Mouse (Mus musculus) gastrocnemius, postnatal 10 days (tissue): ENCODE data around the gene Lsamp. TPM values are rescaled to one million over a fixed set of nuclear protein-coding genes. Genes with fewer than 3 reads are reported as not detected.
"Not testable (repeated sequence)": the region's sequence is repeated elsewhere in the genome, so short reads cannot be mapped to it uniquely, and the experiment has no call there.

Experiments used
- DNase-seq: peaks from one replicate; pipeline ENCODE4 v3.0.0; 2021; ENCODE audit warnings: mixed read lengths
- total RNA-seq, 2 experiments: library from RNA; stranded (reverse); gene quantifications; 2 replicates each; pipeline ENCODE4 v1.2.3; 2021

Lsamp gene
- total RNA-seq, 2 experiments from 2014 or later = 1.6 to 2.6 TPM

DNA sequence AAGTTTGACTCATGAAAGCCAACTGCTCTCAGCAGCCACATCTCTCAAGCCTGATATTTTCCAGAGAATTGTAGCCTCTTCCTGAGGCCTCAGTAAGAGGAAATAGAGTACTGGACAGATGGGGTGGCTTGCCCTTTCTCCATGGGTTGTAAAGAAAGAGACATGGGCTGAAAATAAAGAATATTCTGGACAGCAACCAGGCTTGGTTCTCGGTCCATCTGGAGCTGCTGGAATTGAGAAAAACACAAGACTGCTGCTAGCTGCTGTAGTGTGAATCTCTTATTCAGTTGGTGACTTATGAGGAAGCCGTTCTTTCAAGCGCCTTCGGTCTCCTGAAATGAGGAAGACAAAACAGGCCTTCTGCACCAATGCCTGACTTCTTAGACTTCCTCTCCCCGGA, 1954.1 kb downstream of the Lsamp start:
- DNase-seq = no peak

DNA sequence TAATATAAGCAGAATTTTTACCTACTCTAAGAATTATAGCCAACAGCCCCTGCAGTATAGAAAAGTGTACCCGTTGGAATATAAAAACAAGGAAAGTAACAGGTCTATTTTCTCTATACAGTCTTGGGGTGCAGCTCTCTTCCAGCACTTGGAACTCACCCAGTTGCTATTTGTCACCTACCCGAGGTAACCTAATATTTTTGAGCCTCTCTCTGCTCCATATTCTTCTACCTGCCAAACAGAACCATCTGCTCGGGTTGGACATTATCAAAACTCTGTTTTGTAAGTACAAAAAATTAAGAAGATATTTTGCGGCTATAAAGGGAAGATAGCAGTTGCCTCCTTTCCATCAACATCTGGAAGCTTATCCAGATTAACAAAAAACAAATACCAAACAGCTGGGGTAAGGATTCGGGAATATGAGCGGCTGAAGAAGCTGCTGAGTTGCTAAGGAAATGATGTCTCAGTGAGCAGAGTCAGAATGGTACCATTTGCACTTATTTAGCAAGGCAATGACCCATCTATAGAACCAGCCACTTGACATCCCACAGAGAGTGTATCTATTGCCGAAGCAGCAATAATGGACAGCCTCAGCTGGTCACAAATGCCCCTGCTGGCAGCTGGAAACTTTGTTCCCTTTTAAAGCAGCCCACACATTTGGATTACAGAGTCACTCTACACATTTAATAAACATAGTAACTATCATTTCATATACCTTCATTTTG, 1957.6 kb downstream of the Lsamp start:
- DNase-seq = no peak

DNA sequence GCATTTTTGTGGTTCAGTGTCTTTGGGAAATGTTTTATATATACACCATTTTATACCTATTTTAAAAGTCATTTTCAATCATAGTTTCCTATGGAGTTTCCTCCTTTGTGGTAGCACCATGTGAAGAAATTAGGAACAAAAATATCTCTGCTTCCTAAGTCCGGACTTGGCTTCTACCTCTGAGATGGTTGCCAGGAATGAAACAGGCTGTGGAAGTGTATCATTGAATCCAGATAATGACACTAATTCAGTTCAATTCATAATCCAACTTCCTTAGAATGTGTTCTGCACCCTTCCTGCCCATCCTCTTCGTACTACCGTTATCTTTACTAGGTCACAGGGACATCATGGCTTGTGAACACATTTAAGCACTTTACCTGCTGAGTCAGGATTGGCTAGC, 1973.7 kb downstream of the Lsamp start:
- no peak for DNase-seq

DNA sequence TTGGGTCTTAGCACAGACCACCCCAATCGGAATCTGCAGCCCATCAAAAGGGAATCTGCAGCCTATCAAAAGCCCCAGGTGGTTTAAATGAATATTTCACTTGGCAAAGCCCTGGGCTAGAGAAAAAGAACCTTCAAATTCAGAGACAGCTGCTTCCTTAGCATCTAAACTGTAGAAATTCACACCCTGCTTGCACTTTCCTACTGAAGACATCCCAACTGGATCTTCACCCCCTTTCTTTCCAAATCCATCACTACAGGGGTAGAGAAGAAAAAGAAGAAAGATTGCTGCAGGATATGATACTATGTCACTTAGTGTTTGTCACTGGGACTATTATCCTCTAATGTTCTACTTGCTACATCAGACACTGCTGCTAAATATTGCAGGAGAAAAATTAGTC, 1981.5 kb downstream of the Lsamp start:
- no peak for DNase-seq

DNA sequence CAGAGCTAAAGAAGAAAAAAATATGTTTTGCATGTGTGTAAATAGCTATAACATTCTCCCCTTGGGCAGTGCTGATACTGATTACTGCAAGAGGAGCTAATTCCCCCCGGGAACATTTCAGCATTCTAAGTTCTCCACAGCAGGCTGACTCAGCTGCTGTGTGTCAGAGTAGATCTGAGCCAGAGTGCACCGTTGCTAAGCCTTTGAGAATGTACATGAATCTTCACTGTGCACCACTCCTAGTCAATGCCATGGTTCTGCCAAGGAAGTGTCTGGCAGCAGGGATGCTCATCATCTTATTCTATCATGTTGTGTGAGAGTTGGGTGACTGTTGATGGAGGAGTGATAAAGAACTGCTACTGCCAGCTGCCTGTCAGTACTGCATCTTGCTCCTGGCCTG, 1985.1 kb downstream of the Lsamp start:
- DNase-seq = no peak

DNA sequence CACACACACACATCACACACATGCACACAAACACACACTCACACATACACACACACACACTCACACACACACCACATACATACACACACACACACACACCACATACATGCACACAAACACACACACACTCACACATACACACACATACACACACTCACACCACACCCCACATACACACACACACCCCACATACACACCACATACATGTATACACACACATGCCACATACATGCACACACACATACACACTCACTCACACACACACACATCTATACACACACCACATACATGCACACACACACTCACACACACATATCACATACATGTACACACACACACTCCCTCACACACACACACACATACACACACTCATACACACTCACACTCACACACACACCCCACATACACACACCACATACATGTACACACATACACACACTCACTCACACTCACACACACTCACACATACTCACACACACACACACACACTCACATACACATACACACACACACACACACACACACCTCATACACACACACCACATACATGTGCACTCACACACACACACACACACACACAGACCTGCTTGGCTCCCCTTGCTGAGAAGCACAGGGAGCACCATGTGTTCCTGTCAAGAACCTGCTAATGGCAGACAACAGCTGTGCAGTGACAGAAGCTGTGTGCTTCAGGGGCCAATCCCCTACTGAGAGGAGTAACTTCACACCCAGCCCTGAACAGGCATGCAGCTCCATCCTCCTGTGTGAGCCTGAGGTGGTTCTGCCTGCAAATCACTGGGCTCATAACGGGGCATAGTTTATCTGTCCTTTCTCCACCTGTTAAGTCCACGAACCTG, 1990.9 kb downstream of the Lsamp start:
- peak; percentile 13 for DNase-seq

DNA sequence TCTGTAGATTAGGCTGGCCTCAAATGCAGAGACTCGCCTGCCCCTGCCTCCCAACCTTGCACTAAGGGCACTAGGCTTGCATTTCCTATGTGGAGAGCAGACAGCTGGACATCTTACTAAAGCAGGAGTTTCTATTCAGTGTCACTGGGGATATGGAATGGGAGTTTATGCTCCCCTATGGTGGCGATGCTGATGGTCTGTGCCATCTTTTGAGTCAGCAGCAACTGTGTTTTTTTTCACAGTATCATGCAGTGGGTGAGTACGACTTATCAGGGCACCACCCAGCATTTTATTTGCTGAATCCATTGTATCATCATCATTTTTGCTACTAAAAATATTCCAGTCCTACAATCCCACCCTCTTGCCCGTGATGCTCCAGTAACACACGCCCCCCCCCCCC, 1992.7 kb downstream of the Lsamp start:
- no peak for DNase-seq

DNA sequence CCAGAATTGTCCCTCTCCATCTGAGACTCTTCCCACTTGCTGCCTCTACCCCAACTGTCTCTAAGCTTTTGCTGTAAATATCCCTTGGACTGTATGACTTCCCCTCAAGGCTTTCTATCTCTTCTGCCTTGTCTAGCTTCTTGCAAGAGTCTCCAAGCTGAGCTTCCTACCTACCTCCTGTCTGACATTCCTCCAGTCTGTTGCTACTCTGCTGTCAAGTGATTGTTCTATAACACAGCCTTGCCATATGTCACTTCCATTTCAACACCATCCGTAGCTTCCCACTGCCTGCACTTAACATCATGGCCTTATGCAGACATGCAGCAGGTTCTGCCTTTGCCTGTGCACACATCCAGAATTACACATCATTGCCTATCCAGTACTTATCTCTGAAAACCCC, 2012.8 kb downstream of the Lsamp start:
- DNase-seq = no peak

DNA sequence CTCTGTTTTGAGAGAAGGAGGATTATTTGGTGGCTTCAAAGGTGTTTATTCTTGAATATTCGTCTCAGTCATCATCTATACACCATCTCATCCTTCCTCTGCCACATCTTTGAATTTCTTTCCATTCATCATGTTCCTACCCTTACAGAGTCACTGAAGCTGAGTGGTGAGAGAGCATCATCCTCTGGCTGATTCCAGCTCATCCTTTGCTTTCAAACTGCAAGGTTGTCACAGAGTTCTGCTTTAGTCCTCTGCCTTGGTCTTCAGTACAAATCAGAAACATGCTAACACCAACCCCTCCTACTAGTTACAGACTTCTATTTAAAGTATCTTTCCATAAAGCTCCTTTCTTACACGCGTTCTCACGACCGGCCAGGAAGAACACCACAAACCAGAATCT, 2018.8 kb downstream of the Lsamp start:
- no peak for DNase-seq

DNA sequence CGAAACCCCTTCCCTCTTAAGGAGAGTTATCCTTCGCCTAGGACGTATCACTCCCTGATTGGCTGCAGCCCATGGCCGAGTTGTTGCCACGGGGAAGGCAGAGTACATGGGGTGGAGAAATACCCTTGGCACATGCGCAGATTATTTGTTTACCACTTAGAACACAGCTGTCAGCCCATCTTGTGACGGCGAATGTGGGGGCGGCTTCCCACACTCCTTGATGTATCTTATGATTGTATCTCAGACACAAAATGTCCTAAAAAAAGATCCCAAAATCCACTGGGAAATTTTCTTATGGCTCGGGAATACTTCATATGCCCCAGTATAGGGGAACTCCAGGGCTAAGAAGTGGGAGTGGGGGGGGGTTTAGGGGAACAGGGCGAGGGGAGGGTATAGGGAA, 2019.3 kb downstream of the Lsamp start:
- DNase-seq = not testable (repeated sequence)

DNA sequence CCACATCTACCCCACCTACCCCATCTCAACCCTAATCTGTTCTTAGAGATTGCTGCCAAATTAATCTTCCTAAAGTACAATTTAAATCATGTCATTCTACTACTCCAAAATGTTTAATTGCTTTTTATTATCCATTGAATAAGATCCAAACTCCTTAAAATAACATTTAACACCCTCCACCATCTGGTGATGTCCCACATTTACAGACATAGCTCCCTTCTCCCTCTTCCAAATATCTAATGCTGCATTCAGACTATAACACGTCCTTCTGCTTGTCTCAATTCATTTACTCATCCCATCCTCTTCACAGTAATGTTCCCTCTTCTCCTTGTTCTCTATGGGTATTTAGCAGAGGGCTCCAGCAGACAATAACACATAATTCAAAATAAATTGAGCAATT, 2020.0 kb downstream of the Lsamp start:
- no peak for DNase-seq

DNA sequence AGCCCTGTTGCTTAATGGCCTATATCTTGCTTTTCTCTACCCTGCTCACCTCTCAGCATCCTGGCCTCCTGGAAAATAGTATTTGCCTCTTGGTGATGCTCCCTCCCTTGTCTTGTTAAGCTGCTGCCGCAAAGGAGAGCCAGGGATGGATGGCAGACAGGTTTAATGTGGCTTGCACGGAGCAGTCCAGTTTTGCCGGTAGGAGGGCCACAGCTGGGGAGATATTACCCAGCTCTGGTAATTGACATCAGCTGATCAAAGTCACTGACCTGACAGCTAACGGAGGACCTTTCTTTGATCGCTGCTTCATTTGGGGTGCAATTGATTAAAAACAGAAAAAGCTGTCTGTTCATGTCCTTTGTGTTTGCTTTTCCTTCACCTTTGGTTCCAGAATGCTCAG, 2030.8 kb downstream of the Lsamp start:
- DNase-seq = no peak

DNA sequence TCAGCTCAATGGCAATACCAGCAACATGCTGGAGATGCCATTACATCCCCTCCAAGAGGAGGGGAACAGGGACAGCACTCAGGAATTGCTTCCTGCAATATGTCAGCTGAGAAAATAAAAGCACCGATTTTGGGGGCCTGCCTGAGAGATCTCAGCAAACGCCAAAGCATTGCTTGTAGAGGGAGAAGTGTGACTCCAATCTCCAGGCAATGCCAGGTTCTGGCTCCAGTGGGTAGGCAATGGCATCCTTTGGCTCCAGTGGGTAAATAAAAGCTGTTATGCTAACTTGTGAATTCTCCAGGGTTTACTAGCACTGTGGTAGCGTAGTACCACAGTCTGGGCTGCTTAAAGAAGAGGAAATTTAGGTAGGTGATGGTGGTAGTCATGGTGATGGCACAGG, 2031.3 kb downstream of the Lsamp start:
- DNase-seq = no peak

DNA sequence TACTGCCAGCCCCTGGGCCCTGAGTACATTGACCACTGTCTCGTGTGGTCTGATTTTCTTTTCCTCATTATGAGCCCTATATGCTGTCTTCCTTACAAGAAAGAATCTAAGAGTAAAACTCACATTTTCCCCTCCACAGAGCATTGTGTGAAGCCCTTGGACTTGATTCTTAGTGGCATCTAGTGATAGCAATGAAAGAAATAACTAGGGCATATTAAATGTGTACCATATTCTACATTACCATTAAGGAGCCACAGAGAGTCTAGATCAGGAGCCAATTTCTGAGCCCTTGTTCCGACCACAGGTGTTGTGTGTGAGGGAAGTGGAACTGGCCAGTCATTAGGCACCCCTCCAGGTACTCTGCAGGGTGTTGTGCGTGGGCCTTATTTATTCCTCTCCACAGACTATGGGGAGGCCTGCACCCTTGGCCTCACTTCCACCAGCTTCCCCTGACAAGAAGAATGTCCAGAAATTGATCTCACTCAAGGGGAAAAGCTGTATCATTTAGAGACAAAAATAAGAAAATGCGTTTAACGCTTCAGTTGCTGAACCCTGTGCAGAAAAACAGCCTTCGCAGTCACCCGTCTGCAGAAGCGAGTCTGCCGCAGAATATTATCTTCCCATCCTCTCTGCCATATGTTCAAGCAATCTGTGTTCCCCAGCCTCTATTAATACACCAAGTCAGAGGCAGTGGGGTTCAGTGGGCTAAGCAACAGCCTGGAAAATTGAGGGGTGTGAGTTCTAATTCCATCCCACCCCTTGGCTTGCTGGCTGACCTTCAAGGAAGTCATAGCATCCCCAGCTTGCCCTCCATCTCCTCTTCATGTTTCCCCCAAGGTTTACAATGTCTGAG, 2032.9 kb downstream of the Lsamp start:
- no peak for DNase-seq

DNA sequence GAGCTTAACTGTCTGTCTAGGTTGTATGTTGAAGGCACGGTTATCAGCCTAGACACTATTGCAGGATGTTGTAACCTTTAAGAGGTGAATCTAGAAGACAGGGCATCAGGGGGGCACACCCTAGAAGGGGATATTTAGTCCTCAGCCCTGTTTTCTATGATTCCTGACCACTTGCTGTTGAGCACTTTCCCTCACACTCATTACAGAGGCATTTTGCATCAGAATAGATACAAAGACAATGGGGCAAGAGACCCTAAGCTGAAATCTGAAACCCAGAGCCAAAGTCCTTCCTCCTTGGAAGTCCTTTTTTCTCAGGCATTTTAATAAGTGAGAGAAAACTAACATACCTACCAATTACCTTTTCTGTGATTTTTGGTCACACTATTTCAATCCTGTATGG, 2038.4 kb downstream of the Lsamp start:
- no peak for DNase-seq

DNA sequence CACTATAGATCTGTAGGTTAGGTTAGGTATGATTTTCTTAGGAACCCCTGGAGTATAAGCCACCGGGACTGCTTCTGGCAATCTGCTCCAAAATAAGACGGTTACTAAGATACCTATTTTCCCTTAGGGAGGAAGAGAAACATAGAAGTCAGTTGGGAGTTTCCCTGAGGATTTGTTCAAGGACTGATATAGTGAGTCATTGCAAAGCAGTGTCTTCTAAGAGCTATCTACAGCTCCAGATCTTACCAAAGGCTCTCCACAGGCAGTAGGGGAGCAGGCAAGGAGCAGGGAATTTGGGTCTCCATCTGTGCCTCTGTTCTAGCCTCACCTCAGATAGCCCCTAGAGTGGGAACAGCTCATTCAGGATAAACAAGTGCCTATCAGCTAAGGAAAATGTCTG, 2047.9 kb downstream of the Lsamp start:
- DNase-seq = no peak

DNA sequence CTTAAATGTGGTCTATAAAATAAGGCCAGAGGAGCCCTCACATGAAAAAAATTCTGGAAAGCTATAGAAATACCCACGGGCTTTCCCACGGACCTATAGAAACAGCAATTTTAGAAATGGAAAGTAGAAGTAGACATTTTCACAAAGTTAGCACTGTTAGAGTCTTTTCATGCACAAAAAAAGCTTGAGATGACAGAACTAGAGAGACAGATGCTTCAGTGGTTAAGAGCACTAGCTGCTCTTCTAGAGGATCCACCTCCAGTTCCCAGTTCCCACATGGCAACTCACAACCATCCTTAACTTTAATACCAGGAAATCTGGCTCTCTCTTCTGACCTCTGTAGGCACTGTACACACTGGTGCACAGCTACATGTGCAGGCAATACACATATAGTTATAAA, 2049.3 kb downstream of the Lsamp start:
- no peak for DNase-seq

DNA sequence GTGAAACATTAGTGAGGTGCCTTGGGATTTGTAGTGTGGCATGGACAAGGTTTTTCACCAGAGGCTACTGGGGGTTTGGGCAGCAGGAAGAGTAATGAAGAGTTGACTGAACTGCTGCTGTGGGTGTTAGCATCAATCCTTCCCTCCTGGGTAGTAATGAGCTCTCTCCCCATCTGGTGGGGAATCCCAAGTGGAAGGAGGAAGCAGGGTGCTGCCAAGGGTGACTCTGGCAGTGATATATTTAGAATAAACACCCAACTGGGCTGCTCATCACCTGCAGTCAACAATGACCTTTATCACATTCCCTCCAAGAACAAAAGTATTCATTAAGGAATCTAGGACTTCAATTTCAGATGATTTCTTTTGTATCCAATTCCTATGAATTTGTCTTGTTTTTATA, 2064.0 kb downstream of the Lsamp start:
- no peak for DNase-seq

DNA sequence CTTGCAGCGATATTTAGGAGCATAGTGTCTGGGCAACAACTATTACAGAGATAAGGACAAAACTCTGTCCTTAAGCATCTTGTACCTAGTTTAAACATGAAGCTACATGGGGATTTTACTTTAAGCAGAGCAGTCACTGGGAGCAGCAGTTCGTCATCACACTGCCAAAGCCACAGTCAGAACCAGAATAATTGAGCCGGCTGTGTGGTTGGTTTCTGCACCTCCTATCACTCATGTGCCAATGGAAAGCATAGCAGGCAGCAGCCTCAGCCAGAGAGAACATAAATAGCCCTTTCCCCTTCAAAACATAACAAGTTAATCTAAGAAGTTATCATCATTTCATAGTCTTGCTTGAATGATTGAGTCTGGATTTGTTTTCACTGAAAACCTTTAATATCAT, 2075.8 kb downstream of the Lsamp start:
- DNase-seq = no peak

DNA sequence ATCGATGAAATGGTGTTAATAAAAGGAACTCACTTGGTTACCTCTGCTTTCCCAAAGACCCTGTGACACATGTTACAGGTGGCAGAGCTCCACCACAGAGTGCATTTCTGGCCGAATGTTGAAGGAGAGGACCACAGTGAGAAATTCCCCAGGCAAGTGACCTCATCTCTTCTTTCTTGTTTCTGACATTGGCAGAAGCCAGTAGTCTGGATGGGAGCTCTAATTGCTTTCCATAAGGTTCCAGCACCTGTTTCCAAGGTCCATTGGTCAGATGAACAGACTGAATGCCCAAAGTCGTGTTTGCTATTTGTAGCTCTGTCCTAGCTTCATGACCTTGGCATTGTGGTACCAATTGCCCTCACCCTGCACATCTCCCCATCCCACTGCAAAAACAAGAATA, 2090.2 kb downstream of the Lsamp start:
- DNase-seq = no peak

DNA sequence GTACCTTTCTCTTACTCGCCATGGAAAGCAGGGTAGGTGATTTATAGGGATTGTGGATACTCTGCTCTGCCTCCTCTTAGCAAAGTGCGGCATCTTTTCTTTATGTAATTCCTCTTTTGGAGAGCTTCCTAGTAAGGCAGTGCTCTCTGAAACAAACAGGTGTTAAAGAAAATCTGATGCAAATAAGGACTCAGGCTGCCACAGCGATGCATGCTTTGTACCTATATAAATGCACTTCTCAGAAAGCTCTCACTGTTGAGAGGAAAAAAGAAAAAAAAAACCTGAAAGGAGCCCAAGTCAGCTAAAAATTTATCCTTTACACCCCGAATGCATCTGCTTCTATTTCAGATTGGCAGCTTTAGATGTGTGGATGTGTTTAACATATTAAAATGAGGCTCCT, 2095.4 kb downstream of the Lsamp start:
- DNase-seq = no peak

DNA sequence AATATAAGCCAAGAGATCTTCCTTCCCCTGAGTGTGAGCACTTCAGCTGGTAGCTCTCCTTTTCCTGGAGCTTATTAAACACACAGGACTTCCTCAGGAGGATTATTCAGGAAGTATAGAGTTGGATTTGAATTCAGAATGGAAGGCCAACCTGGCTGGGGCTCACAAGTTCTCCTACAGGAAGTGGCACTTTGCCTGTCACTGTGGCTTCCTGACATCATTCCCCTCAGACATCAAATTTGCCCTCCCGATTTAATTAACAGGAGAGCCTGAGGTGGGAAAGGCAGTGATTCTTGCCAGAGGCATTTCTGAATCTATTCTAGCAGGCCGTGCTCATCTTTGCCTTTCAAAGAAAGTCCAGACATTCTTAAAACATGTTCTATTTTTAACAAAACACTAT, 2097.4 kb downstream of the Lsamp start:
- no peak for DNase-seq

DNA sequence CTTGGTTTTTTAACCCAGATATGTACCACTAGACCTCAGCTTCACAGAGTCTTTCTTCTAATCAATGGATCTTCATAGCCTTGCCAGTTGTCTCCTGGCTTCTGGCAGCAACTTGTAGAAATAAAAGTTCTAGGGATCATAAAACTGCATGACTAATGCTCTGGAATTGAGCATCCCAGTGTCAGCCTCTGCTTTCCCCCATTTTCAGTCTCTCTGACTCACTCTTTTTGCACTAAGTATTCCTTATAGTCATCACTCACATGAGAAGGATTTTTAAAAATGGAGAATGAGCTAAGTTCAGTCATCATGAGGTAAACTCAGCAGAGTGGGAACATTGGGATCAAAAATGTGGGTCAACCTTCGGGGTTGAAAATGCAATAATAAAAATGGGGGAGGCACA, 2113.3 kb downstream of the Lsamp start:
- no peak for DNase-seq
